In the genomic region with DNA sequence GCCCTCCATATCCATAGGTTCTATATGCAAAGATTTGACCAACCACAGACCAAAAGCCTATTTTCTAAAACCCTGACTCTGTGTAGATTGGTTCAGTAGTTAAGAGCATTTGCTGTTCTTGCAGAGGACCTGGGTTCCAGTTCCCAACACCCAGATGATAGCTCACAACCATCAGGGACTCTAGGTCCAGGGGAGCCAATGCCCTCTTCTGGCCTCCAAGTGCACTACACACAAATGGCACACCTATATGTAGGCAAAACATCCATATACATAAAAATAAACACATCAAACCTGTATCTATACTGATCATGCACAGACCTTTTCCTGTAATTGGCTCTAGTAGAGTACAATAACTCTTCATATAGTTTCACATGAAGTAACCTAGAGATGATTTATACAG, we compare ENCODE assay signal across 22 mouse cellular contexts. TPM values are rescaled to one million over a fixed set of nuclear protein-coding genes. Genes with fewer than 3 reads are reported as not detected.
A peak's percentile ranks its signal among the peaks of the same experiment; 100 is the strongest.
DNase-seq lines count a peak whose midpoint lies in the region; ATAC-seq and TF ChIP-seq lines count a peak whose summit lies in the region.
"Had no signal": no experiment of that assay in that cellular context is flagged by ENCODE, and none has a peak within 500 bp of the region (broad histone marks: within the 10 kb centered on the region; RNA-seq: fewer than 3 reads in every experiment).

No protein-coding gene starts in this region.

- H3K9ac ChIP-seq in liver, embryonic 14.5 days (replicated peaks), result no peak overlapping the region
- no peak overlapping the region for H3K9ac ChIP-seq in liver, embryonic 11.5 days (ENCODE audit: low read depth, low read length)
- H3K9ac ChIP-seq in ES-Bruce4 (ENCODE audit: low read depth, poor library complexity, severe bottlenecking), result no peak overlapping the region
- H3K9ac ChIP-seq: liver, embryonic 13.5 days; midbrain, embryonic 12.5 days had no signal

- no peak overlapping the region for H3K4me2 ChIP-seq in liver, embryonic 14.5 days (ENCODE audit: low read depth)
- H3K4me2 ChIP-seq in liver, embryonic 11.5 days, result no peak overlapping the region
- H3K4me2 ChIP-seq: heart, embryonic 11.5 days; liver, embryonic 13.5 days; midbrain, embryonic 12.5 days had no signal

- no peak for ATAC-seq in liver, embryonic 14.5 days (ENCODE audit: insufficient read depth)
- no peak for ATAC-seq in liver, embryonic 11.5 days (replicated peaks; ENCODE audit: low FRiP score)
- peak; percentile 60; the same call in 1 of the 2 replicates for ATAC-seq in erythroid progenitor cell, adult 5-6 weeks (replicated peaks; ENCODE audit: low FRiP score, poor library complexity, severe bottlenecking)

- no peak overlapping the region for H3K27ac ChIP-seq in liver, embryonic 14.5 days
- no peak overlapping the region for H3K27ac ChIP-seq in liver, embryonic 11.5 days (ENCODE audit: low read depth, low read length)
- H3K27ac ChIP-seq in ES-Bruce4 (ENCODE audit: insufficient read depth, low read length), result no peak overlapping the region
- H3K27ac ChIP-seq: liver, embryonic 13.5 days; midbrain, embryonic 12.5 days had no signal

- no peaks in the 10 kb centered on the region for H3K9me3 ChIP-seq in liver, embryonic 14.5 days (ENCODE audit: control insufficient read depth, low read length)
- no peaks in the 10 kb centered on the region for H3K9me3 ChIP-seq in liver, embryonic 11.5 days (ENCODE audit: control insufficient read depth, low read length)
- no peaks in the 10 kb centered on the region for H3K9me3 ChIP-seq in ES-Bruce4 (replicated peaks; ENCODE audit: control insufficient read depth, insufficient read depth, low read length, poor library complexity, severe bottlenecking)
- H3K9me3 ChIP-seq: liver, embryonic 13.5 days; midbrain, embryonic 12.5 days had no signal

- TF ChIP-seq POLR2A in ES-Bruce4 (IDR thresholded peaks at IDR 0.05; ENCODE audit: insufficient read depth, low read length), result no peak

- TF ChIP-seq CTCF in liver, embryonic 14.5 days (IDR thresholded peaks at IDR 0.05; ENCODE audit: low read depth), result peak; percentile 66
- peak; percentile 52 for TF ChIP-seq CTCF in ES-Bruce4 (IDR thresholded peaks at IDR 0.05; ENCODE audit: low read depth, low read length)

- no peaks in the 10 kb centered on the region for H3K27me3 ChIP-seq in liver, embryonic 14.5 days (ENCODE audit: control insufficient read depth, insufficient read depth, low read length)
- H3K27me3 ChIP-seq in liver, embryonic 11.5 days (replicated peaks; ENCODE audit: control insufficient read depth, insufficient read depth, low read length), result no peaks in the 10 kb centered on the region
- H3K27me3 ChIP-seq in ES-Bruce4 (ENCODE audit: control insufficient read depth, insufficient read depth, low read length, poor library complexity, severe bottlenecking), result no peaks in the 10 kb centered on the region

- no peaks in the 10 kb centered on the region for H3K36me3 ChIP-seq in liver, embryonic 14.5 days (replicated peaks; ENCODE audit: control insufficient read depth, insufficient read depth, low read depth)
- no peaks in the 10 kb centered on the region for H3K36me3 ChIP-seq in liver, embryonic 11.5 days (ENCODE audit: control insufficient read depth, insufficient read depth, low read length)
- H3K36me3 ChIP-seq in ES-Bruce4 (ENCODE audit: control insufficient read depth, insufficient read depth, low read length, poor library complexity, severe bottlenecking), result no peaks in the 10 kb centered on the region
- H3K36me3 ChIP-seq: liver, embryonic 13.5 days; midbrain, embryonic 12.5 days had no signal

- H3K4me3 ChIP-seq in liver, embryonic 14.5 days (ENCODE audit: insufficient read depth in 1 of 2, low read depth in 2 of 2, low read length in 2 of 2), result no peak overlapping the region
- H3K4me3 ChIP-seq in liver, embryonic 11.5 days (ENCODE audit: low read depth, low read length), result no peak overlapping the region
- no peak overlapping the region for H3K4me3 ChIP-seq in ES-Bruce4 (ENCODE audit: low read depth, low read length)
- H3K4me3 ChIP-seq: liver, embryonic 13.5 days; midbrain, embryonic 12.5 days had no signal

- H3K4me1 ChIP-seq in liver, embryonic 14.5 days (replicated peaks; ENCODE audit: control insufficient read depth in 2 of 2, insufficient read depth in 2 of 2, low read length in 1 of 2), result peaks cover 5 to 10% of the 10 kb centered on the region in 2 experiments; a peak in 3 of 4 replicates
- no peaks in the 10 kb centered on the region for H3K4me1 ChIP-seq in liver, embryonic 11.5 days (replicated peaks; ENCODE audit: control insufficient read depth, insufficient read depth, low read length)
- peaks cover 2% of the 10 kb centered on the region for H3K4me1 ChIP-seq in ES-Bruce4 (ENCODE audit: control insufficient read depth, insufficient read depth, low read length)

- TF ChIP-seq EP300 in liver, embryonic 14.5 days (IDR thresholded peaks at IDR 0.05; ENCODE audit: low read depth), result no peak
- TF ChIP-seq EP300 in ES-Bruce4 (IDR thresholded peaks at IDR 0.05; ENCODE audit: insufficient read depth, low read depth, low read length), result no peak

- peak; percentile 39 for DNase-seq in heart, adult 11 months
- DNase-seq in heart, postnatal 4 days, result no peak
- DNase-seq in liver, embryonic 14.5 days (ENCODE audit: low read depth in 3 of 3, low spot score in 3 of 3), result no peak
- DNase-seq in liver, embryonic 11.5 days (ENCODE audit: low spot score), result no peak
- DNase-seq in frontal cortex, postnatal 36 days (ENCODE audit: low spot score in 2 of 2), result no peak
- no peak for DNase-seq in adrenal gland, adult (ENCODE audit: inconsistent age in 2 of 2, low spot score in 1 of 2)
- DNase-seq: adrenal gland, postnatal 14 days; cerebellum, adult 18-20 months; gastrocnemius, postnatal 25 days; heart, postnatal 14 days; kidney, adult 8-10 months; liver, embryonic 13.5 days; lung, postnatal 14 days; retina, postnatal 1 day; thymus, postnatal 36 days had no signal

RNA-seq across cellular contexts. Expression of a gene that starts 33.5 kb away (rescaled TPM):
- 10 to 100 TPM; 25.0 to 25.4 TPM for total RNA-seq in heart, postnatal 4 days (2021)
- 108 and 152 TPM in 2 replicates for polyA plus RNA-seq in liver, embryonic 14.5 days (2012; rRNA removed)
- 143 and 165 TPM in 2 replicates for polyA plus RNA-seq in liver, embryonic 14.5 days (2014; fragmentation: Nextera tagmentation; extraction: Ambion mirVana)
- polyA plus RNA-seq in liver, embryonic 11.5 days (2014; fragmentation: Nextera tagmentation; extraction: Ambion mirVana), result 185 and 191 TPM in 2 replicates
- 0.78 TPM in 1 of 2 replicates, not detected in the other for polyA plus RNA-seq in ES-Bruce4 (2011; ENCODE audit: insufficient read depth, insufficient read length, low read depth, missing spikeins)
- total RNA-seq in erythroid progenitor cell, adult 5-6 weeks (2015; ENCODE audit: low replicate concordance), result 633 and 653 TPM in 2 replicates
- 362 and 409 TPM in 2 replicates for total RNA-seq in erythroid progenitor cell, adult 5-6 weeks (2017; ENCODE audit: low replicate concordance)

RNA-seq across cellular contexts. Expression of a gene that starts 36.2 kb away (rescaled TPM):
- total RNA-seq in heart, postnatal 4 days (2021), result 10 to 100 TPM; 42.6 to 46.6 TPM
- polyA plus RNA-seq in liver, embryonic 14.5 days (2012; rRNA removed), result 23.3 and 28.7 TPM in 2 replicates
- 45.9 and 53.1 TPM in 2 replicates for polyA plus RNA-seq in liver, embryonic 14.5 days (2014; fragmentation: Nextera tagmentation; extraction: Ambion mirVana)
- polyA plus RNA-seq in liver, embryonic 11.5 days (2014; fragmentation: Nextera tagmentation; extraction: Ambion mirVana), result 75.0 and 85.9 TPM in 2 replicates
- polyA plus RNA-seq in ES-Bruce4 (2011; ENCODE audit: insufficient read depth, insufficient read length, low read depth, missing spikeins), result 36.5 and 41.1 TPM in 2 replicates
- 84.3 and 95.2 TPM in 2 replicates for total RNA-seq in erythroid progenitor cell, adult 5-6 weeks (2015; ENCODE audit: low replicate concordance)
- 96.8 and 101 TPM in 2 replicates for total RNA-seq in erythroid progenitor cell, adult 5-6 weeks (2017; ENCODE audit: low replicate concordance)

RNA-seq across cellular contexts. Expression of a gene that starts 36.9 kb away (rescaled TPM):
- not detected for total RNA-seq in heart, postnatal 4 days (2021)
- polyA plus RNA-seq in liver, embryonic 14.5 days (2012; rRNA removed), result not detected in 2 replicates
- polyA plus RNA-seq in liver, embryonic 14.5 days (2014; fragmentation: Nextera tagmentation; extraction: Ambion mirVana), result 0.52 and 0.86 TPM in 2 replicates
- polyA plus RNA-seq in liver, embryonic 11.5 days (2014; fragmentation: Nextera tagmentation; extraction: Ambion mirVana), result 3.2 and 3.5 TPM in 2 replicates
- polyA plus RNA-seq in ES-Bruce4 (2011; ENCODE audit: insufficient read depth, insufficient read length, low read depth, missing spikeins), result not detected in 2 replicates
- 5.8 TPM in 1 of 2 replicates, not detected in the other for total RNA-seq in erythroid progenitor cell, adult 5-6 weeks (2015; ENCODE audit: low replicate concordance)
- total RNA-seq in erythroid progenitor cell, adult 5-6 weeks (2017; ENCODE audit: low replicate concordance), result not detected in 2 replicates
- total RNA-seq: adrenal gland, postnatal 14 days; gastrocnemius, postnatal 25 days; heart, postnatal 14 days; left cerebral cortex, postnatal 36 days; neutrophil, adult 5-6 weeks had no signal
- polyA plus RNA-seq: large intestine, adult 2 months had no signal

Comparison
In these comparisons a context has a peak if more than half of its experiments do, and no peak if none do; other contexts are left out.
1. RNA of a gene that starts 33.5 kb away (polyA plus RNA-seq): 185 to 191 TPM in liver, embryonic 11.5 days and 108 to 165 TPM in liver, embryonic 14.5 days; 0.78 TPM in ES-Bruce4; every median in the first group is over 10 times any median in the second.